Mouse (Mus musculus): ENCODE measurements around the gene Dclk2.

The Dclk2 gene

GRCm38 (mm10) chr3:86887512-86887911 is 33.1 kb downstream of the Dclk2 start:
- DNase-seq, result no peak

DNA sequence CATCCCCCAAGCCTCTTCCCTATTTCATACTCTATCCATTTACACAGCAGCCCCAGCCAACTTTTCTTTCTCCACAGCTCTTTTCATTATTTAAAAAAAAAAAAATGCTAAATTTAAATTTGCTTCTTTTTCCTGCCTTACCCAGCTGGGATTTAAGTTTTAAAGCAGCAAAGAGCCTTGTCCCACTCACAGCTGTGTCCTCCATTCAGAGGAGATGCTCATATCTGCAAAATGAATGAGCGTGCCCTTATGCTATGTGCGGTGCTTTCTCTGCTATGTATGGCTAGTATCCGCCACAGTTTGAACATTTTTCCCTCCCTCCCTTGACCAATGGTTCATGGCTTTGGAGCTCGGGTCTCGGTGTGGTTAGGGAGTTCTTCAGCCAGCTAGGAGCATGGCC is 35.5 kb downstream of the Dclk2 start:
- no peak for DNase-seq

- DNase-seq, result no peak
Observed at GRCm38 (mm10) chr3:86884481-86884880, 36.2 kb downstream of the Dclk2 start.

- DNase-seq, result no peak
Observed at GRCm38 (mm10) chr3:86883985-86884384, 36.7 kb downstream of the Dclk2 start.

DNA sequence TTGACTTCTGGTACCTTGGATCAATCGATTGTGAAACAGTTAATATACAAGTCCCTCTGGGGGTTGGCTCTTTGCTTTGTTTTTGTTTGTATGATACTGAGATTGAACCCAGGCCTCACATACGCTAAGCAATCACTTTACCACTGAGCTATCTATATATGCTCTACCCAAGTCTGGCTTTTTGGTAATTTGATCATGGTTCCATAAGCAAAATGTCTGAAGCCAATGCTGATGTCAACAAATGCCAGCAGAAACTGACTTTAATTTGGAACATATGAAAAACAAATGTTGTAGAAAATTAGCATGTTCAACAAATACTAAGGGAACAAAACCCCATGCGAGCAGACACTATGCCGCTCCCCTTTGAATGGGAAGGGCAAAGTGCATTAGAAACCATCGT is 44.7 kb downstream of the Dclk2 start:
- no peak for DNase-seq

DNA sequence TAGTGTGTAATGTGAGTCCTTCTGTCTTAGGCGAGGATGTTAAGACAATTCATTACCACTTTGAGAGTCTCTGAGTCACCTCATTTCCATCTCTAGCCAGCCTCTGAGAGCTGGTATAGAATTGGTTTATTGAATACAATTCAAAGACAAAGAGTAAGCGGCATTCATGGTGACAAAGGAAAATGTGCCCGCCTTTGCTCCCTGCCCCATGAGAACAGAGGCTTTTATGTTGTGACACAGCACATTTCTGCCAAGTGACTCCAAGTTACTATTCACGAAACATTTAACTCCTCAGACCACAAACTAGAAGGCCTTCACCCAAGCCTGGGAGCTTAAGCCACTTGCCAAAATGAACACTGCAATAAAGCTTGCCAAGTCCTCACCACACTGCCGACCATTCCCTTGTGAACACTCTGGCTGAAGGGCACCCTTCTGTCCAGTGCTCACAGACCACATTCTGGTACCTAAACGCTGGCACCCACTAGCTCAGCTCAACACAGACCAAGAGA is 47.5 kb downstream of the Dclk2 start:
- no peak for DNase-seq

GRCm38 (mm10) chr3:86870952-86871351 is 49.7 kb downstream of the Dclk2 start:
- DNase-seq, result no peak

DNA sequence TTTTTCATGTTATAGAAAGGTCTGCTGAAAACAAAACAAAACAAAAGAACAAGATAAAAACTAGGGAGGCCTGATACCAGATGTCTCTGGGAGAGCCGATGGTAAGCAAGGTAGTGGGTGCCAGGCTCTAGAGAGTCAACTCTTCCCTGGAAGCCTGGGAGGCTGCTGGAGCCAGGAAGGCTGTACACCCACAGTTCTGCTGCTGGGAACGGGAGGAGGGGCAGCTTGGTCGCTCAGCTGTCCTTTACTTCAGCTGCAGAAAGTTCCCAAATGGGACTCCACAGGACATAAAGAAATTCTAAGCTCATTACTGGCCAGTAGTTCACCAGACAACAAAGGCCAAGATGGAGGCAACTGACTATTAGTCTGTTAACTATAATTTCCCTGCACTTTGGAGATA is 50.2 kb downstream of the Dclk2 start:
- no peak for DNase-seq

- DNase-seq, result no peak
Observed at GRCm38 (mm10) chr3:86868721-86869120, 51.9 kb downstream of the Dclk2 start.

DNA sequence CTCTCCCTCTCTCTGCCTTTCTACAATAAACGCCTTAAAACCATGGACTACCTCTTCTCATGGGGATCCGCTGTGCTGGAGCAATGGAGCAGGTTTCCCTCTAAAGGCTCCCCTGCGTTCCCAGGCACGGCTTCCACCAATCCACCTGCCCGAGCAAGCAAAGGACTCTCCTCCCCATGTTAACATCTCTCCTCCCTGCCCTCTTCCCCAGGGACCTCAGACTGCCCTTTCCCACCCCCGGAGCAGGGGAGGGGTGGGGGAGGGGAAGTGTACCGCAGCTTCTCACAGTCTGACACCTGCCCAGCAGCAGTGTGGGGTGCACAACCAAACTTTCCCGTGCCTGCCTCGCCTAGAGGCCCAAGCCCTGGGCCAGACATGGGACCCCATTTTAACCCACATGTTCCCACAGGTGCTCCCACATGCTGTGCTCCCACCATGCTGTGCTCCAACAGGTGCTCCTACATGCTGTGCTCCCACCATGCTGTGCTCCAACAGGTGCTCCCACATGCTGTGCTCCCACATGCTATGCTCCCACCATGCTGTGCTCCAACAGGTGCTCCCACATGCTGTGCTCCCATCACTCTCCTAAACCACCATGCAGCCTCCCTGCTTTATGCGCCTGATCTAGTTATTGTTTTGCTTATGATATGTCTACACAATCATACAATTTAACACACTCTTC is 57.2 kb downstream of the Dclk2 start:
- DNase-seq, result peak; percentile 40

GRCm38 (mm10) chr3:86862939-86863311 is 57.7 kb downstream of the Dclk2 start:
- DNase-seq, result peak; percentile 33

GRCm38 (mm10) chr3:86862245-86862938 is 58.3 kb downstream of the Dclk2 start:
- no peak for DNase-seq

- DNase-seq, result no peak
Observed at GRCm38 (mm10) chr3:86859791-86860190, 60.9 kb downstream of the Dclk2 start.

GRCm38 (mm10) chr3:86858699-86859098 is 62.0 kb downstream of the Dclk2 start:
- DNase-seq, result no peak

DNA sequence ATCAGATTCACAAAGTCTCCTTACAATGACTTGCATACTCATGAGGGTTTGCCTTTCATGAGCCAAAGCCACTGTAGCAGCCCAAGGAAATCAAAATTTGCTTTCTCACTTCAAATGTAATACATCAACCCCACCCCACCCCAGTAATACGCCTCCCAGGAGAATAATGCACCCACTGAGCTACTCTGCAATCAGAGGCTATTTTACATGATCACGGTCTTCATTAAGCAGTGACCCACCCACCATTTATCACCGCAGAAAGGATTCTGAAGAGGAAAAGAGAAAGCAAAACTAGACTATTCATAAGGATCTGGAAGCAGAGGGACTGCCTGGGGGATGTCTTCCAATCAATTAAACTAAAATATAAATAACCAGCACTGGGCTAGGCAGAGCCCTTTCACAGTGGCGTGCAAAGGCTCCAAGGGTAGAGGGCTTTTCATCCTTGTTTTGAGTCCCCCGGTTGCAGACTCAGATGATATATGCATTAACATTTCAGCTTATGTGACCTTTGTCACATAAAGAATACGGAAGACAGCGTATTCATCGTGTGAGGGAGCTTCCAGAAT is 62.7 kb downstream of the Dclk2 start:
- DNase-seq, result no peak

- no peak for DNase-seq
Observed at GRCm38 (mm10) chr3:86852867-86853266, 67.8 kb downstream of the Dclk2 start.

DNA sequence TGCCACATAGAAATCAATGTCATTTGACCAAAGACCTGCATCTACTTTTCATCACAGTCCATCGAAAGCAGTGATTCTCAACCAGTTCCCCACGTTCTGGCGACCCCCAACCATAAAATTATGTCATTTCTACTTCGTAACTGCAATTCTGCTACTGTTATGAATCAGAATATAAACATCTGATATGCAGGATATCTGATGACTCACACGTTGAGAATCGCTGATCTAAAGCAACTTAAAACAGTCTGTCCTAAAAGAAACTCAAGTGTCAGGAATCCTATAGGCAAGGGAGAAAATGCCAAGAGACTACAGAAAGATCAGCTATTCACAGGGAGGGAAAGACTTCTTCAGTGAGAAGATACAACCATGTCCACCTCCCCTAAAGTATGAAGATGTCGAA is 69.5 kb downstream of the Dclk2 start:
- no peak for DNase-seq

DNA sequence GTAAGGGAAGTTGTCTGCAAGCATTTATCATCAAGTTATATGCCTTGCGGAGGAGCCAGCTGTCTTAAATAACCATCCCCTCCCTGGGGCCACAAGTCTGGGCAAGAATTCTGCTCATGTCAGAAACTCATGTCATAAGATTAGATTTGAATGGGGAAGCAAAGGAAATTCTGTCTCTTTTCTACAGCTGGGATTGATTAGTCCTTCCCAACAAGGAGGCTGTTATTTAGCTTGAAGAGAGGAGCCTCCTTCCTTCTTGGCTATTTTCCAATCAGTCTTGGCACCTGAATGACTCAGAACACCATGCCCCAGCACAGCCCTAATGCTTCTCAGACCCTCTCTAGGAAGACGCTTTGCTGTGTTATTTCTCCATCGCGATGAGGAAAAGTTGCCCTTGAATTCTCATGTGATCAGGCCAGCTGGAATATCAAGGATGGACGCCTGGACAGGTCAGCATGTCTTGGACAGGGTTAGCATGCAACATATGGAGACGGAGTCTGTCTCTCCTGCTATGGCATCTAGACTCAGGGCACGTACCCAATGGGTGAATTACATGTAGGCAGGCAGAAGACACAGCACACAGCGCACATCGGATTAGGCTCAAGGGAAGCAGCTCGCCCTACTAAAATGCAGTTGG is 70.1 kb downstream of the Dclk2 start:
- DNase-seq, result no peak

DNA sequence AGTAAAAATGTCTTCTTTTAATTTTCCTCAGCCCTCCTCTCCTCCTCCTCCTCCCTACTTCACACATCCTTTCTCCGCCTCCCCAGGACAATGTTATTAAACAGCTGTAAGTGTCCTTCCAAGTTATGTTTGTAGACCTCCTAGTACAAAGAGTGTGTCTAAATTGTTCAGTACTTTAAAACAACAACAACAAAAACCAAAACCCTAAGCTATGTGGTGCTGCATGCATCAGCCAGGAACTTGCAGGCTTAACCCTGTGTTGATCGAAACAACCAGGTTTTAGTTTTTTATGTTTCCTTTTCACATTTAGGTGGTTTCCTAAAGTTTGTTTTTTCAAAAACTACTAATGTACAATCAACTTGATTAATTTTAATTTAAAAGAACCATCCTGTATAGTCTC is 71.3 kb downstream of the Dclk2 start:
- DNase-seq, result no peak

- no peak for DNase-seq
Observed at GRCm38 (mm10) chr3:86847536-86847935, 73.1 kb downstream of the Dclk2 start.

DNA sequence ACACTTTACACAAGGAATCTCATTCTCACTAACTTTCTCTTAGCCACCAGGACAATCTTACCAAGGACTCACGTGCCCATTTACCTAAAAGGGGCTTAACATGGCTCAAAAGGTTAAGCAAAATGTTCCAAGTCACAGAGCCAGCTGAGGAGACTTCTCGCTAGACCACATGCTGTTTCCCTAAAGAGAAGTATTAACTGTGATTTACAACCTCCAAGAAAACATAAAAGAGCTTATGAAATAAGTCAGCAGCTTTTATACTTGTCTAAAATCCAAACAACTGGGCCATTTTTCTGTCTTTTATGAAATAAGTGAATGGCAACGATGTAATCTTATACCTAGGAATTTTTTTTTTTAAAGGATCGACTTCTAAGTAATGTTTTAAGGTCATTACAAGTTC is 74.6 kb downstream of the Dclk2 start:
- DNase-seq, result no peak

DNA sequence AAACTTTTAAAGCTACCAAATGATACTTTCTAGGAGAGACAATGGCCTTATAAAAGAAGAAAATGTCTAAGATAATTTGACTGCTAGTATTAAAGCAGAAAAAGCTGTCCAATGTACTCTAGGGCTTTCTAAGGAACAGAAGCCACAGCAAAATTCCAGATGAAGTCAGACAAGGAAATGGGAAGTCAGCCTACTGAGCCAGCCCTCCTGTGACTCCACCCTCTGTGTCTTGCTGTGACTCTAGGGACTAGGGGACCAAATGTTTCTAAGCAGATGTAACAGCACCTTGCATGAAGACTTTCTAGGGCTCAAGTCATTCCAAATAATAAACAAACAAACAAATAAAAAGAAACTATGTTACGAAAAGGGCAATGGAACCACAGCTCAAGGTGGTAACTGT is 75.1 kb downstream of the Dclk2 start:
- no peak for DNase-seq

DNA sequence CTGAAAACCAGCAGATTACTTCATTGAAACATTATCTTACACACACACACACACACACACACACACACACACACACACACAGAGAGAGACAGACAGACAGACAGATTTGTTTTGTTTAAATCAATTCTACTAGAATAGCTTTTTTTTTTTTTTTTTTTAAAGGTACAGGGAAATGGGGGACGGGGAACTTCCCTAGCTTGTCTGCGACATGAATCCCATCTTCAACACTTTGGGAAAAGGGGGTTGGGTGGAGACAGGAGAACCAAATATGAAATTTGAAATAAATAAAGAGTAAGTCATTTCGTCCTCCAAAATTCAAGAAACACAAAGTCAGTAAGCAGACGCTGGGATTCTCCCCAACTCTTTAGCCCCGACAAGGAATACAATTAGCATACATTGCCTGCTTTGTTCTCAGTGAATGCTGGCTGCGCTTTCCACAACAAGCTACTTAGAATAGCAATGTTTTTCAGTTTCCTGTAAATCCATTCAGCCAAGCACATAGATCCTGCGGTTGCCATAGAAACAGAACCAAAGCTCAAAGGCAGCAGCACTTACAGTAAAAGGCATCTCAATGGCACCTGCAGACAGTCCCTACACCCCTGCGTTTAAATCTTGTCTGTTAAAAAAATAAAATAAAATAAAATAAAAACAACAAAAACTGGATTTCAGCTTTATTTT is 75.7 kb downstream of the Dclk2 start:
- peak; percentile 34 for DNase-seq

Measured in thymus, postnatal 4 days (tissue).